Mouse (Mus musculus) kidney, embryonic 14.5 days (tissue): ENCODE results near the gene Cnnm4. TPM values are rescaled to one million over a fixed set of nuclear protein-coding genes. Genes with fewer than 3 reads are reported as not detected.

Experiments
- ATAC-seq: fragments of 200-750 bp; cut with Nextera tagmentation; 2 replicates; pipeline ENCODE4 v1.8.0; 2017; ENCODE audit warnings: moderate number of reproducible peaks, mild to moderate bottlenecking, moderate TSS enrichment, moderate library complexity; ENCODE audit not compliant: low FRiP score, low TSS enrichment
- H3K27ac ChIP-seq: fragments of 300-500 bp; sonication (generic); 2 replicates; pipeline ENCODE4 v1.5.1; 2014; ENCODE audit warnings: low read depth, mild to moderate bottlenecking, low read length, moderate library complexity, mixed read lengths
- H3K27me3 ChIP-seq: fragments of 300-500 bp; sonication (generic); 2 replicates; pipeline ENCODE4 v1.6.1; 2014; ENCODE audit warnings: mild to moderate bottlenecking, low read length; ENCODE audit not compliant: control insufficient read depth, insufficient read depth
- H3K36me3 ChIP-seq: fragments of 300-500 bp; sonication (generic); 2 replicates; pipeline ENCODE4 v1.6.1; 2014; ENCODE audit warnings: low read length, mixed read lengths; ENCODE audit not compliant: control insufficient read depth, insufficient read depth
- H3K4me1 ChIP-seq: fragments of 300-500 bp; sonication (generic); 2 replicates; pipeline ENCODE4 v1.6.1; 2014; ENCODE audit warnings: low read length, mixed read lengths; ENCODE audit not compliant: control insufficient read depth, insufficient read depth
- H3K4me2 ChIP-seq: fragments of 300-500 bp; sonication (generic); replicated peaks from 2 replicates; pipeline ENCODE4 v1.6.1; 2014; ENCODE audit warnings: low read depth, mild to moderate bottlenecking, low read length
- H3K4me3 ChIP-seq: fragments of 300-500 bp; sonication (generic); 2 replicates; pipeline ENCODE4 v1.5.1; 2014; ENCODE audit warnings: mild to moderate bottlenecking, low read length
- H3K9ac ChIP-seq: fragments of 300-500 bp; sonication (generic); 2 replicates; pipeline ENCODE4 v1.6.1; 2014; ENCODE audit warnings: low read depth, mild to moderate bottlenecking, low read length, moderate library complexity
- H3K9me3 ChIP-seq: fragments of 300-500 bp; sonication (generic); 2 replicates; pipeline ENCODE4 v1.6.1; 2016; ENCODE audit warnings: low read length; ENCODE audit not compliant: control insufficient read depth
- WGBS: fragments of 180-500 bp; shearing (Covaris S2); extraction: QIAGEN DNeasy Blood & Tissue Kit; methylation state at CpG from one replicate; pipeline ENCODE4 v1.1.7; 2014; 5-methylcytosine and 5-hydroxymethylcytosine counted together
- polyA plus RNA-seq: library from polyadenylated mRNA; unstranded; fragments of >200 nt; fragmentation: Nextera tagmentation; extraction: Ambion mirVana; gene quantifications from 2 replicates; pipeline ENCODE4 v1.2.1, GENCODE M21; 2014

Cnnm4 gene
- polyA plus RNA-seq, 1 experiment from 2014 or later = 13.1 TPM

DNA sequence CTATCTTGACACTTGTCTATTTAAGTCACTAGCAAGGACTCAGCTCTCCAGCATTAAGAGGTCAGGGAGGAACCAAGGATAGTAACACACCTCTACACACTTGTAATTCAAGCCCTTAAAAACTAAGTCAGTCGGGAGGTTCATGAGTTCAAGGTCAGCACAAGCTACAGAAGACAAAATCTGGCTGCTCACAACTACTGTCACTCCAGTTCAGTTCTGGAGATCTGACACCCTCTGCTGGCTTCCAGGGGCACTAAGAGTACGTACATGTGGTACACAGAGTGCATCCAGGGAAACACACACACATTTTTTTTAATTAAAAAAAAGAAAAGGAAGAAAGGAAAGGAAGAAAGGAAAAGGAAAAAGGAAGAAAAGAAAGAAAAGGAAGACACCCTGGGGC is 25.3 kb downstream of the Cnnm4 start:
- Histone ChIP-seq H3K9me3 (no peaks in the 10 kb centered on the region), H3K36me3 (peaks cover 14% of the 10 kb centered on the region; the same call in 1 of the 2 replicates), H3K9ac (no peak overlapping the region), H3K27ac (no peak overlapping the region), H3K4me3 (no peak overlapping the region), H3K4me2 (no peak overlapping the region), H3K4me1 (peaks cover 5% of the 10 kb centered on the region), H3K27me3 (no peaks in the 10 kb centered on the region)
- no peak for ATAC-seq
- WGBS = 32% methylated on average over 2 of the region's 2 CpGs

GRCm38 (mm10) chr1:36497312-36497711 is 25.9 kb downstream of the Cnnm4 start:
- no peak overlapping the region for H3K27ac ChIP-seq
- peaks cover 14% of the 10 kb centered on the region; the same call in 1 of the 2 replicates for H3K36me3 ChIP-seq
- H3K4me1 ChIP-seq = peaks cover 1% of the 10 kb centered on the region
- WGBS = 75% methylated on average over 2 of the region's 2 CpGs
- H3K9me3 ChIP-seq = no peaks in the 10 kb centered on the region
- H3K9ac ChIP-seq = no peak overlapping the region
- ATAC-seq = no peak
- H3K4me3 ChIP-seq = no peak overlapping the region
- H3K27me3 ChIP-seq = no peaks in the 10 kb centered on the region
- no peak overlapping the region for H3K4me2 ChIP-seq

- no peaks in the 10 kb centered on the region for H3K9me3 ChIP-seq
- H3K36me3 ChIP-seq = peaks cover 20% of the 10 kb centered on the region; the same call in 1 of the 2 replicates
- no peaks in the 10 kb centered on the region for H3K27me3 ChIP-seq
- ATAC-seq = peak; percentile 54; the same call in 1 of the 2 replicates
- no peak overlapping the region for H3K4me2 ChIP-seq
- H3K27ac ChIP-seq = no peak overlapping the region
- 9% methylated on average over 3 of the region's 3 CpGs for whole genome bisulfite sequencing
- no peak overlapping the region for H3K9ac ChIP-seq
- no peak overlapping the region for H3K4me3 ChIP-seq
- no peaks in the 10 kb centered on the region for H3K4me1 ChIP-seq
Measured at GRCm38 (mm10) chr1:36501261-36501660, 29.8 kb downstream of the Cnnm4 start.

DNA sequence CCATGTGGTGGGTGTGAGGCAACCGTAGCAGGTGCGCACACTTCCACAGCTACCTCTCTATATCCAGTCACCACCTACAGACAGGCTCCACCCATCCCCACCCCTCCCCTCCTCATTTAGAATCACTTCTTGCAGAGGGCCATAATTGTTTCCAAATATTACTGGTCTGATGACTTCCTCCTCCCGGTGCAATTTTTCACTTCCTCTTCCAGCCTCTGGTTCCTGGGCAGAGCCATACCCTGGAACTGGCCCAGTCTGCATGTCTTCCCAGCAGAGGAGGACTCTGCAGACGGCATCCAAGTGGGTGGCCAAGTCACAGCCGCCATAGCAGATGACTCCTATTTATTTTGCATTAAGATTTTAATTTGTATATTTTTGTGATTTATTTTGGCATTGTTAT is 36.8 kb downstream of the Cnnm4 start:
- Histone ChIP-seq H3K4me1 (peaks cover 3% of the 10 kb centered on the region), H3K9ac (no peak overlapping the region), H3K36me3 (peaks cover 19% of the 10 kb centered on the region), H3K27me3 (no peaks in the 10 kb centered on the region), H3K4me2 (no peak overlapping the region), H3K4me3 (no peak overlapping the region), H3K9me3 (no peaks in the 10 kb centered on the region), H3K27ac (no peak overlapping the region)
- ATAC-seq = no peak
- 83% methylated on average over 5 of the region's 5 CpGs for WGBS

GRCm38 (mm10) chr1:36511289-36512021 is 40.0 kb downstream of the Cnnm4 start, which contains the start of gene Cnnm3:
TSS of gene Cnnm3 (plus strand) at chr1:36511867.
- Histone ChIP-seq H3K4me2 (peak within 1 kb of the TSS; percentile 69), H3K4me1 (peaks cover 18% of the 10 kb centered on the region), H3K9me3 (no peaks in the 10 kb centered on the region), H3K27me3 (no peaks in the 10 kb centered on the region), H3K36me3 (peaks cover 13% of the 10 kb centered on the region), H3K27ac (peak within 1 kb of the TSS; percentile 98), H3K4me3 (peak within 1 kb of the TSS; percentile 92), H3K9ac (peak within 1 kb of the TSS; percentile 89)
- peak; percentile 99 for ATAC-seq
- 2% methylated on average over 42 of the region's 51 CpGs for WGBS

GRCm38 (mm10) chr1:36512089-36512965 is 40.9 kb downstream of the Cnnm4 start:
- Histone ChIP-seq H3K36me3 (peaks cover 10% of the 10 kb centered on the region), H3K9me3 (no peaks in the 10 kb centered on the region), H3K4me1 (peaks cover 18% of the 10 kb centered on the region), H3K27ac (peak overlapping the region; percentile 98), H3K4me3 (peak overlapping the region; percentile 92), H3K27me3 (no peaks in the 10 kb centered on the region), H3K4me2 (peak overlapping the region; percentile 69), H3K9ac (peak overlapping the region; percentile 89)
- peak; percentile 72 for ATAC-seq
- under 1% methylated on average over 77 of the region's 126 CpGs for WGBS

DNA sequence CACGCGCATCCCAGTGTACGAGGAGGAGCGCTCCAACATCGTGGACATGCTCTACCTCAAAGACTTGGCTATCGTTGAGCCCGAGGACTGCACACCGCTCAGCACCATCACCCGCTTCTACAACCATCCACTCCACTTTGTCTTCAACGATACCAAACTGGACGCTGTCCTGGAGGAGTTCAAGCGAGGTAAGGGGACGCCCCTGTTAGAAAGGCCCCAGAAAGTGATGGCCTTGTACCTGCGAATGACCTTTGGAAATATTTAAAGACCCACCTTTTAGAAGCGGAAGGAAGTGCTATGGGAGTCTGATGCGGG is 41.5 kb downstream of the Cnnm4 start:
- ATAC-seq = no peak

DNA sequence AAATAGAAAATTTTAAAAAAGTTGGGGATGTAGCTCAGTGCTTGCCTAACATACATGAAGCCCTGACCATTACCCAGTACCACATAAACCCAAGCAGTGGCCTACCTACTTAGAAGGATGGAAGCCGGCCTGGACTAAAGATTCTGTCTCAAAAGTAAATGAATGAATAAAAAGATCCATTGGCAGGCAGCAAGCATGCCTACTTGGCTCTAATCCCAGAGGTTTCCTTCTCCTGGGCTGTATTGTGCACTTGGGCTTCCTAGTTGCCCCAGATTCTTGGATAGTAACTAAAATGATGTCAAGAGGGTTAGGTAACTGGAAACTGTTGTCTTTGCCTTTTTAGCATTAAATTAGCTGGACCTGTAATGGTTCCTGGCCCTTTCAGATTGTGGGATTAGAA is 41.9 kb downstream of the Cnnm4 start:
- peaks cover 18% of the 10 kb centered on the region for H3K4me1 ChIP-seq
- WGBS = 15% methylated on average over 1 of the region's 1 CpGs
- H3K9me3 ChIP-seq = no peaks in the 10 kb centered on the region
- H3K9ac ChIP-seq = peak overlapping the region; percentile 89
- H3K4me2 ChIP-seq = peak overlapping the region; percentile 69
- peak overlapping the region; percentile 92 for H3K4me3 ChIP-seq
- no peaks in the 10 kb centered on the region for H3K27me3 ChIP-seq
- H3K27ac ChIP-seq = no peak overlapping the region
- 0 out of 2 replicates have a peak, but pooled peaks cover 6% of the 10 kb centered on the region for H3K36me3 ChIP-seq
- ATAC-seq = no peak

More for the DNA sequence above, 41.5 kb downstream of the Cnnm4 start:
- Histone ChIP-seq H3K27me3 (no peaks in the 10 kb centered on the region), H3K4me2 (peak overlapping the region; percentile 69), H3K4me3 (peak overlapping the region; percentile 92), H3K36me3 (peaks cover 6% of the 10 kb centered on the region; the same call in 1 of the 2 replicates), H3K27ac (peak overlapping the region; percentile 78; the same call in 1 of the 2 replicates), H3K4me1 (peaks cover 18% of the 10 kb centered on the region), H3K9me3 (no peaks in the 10 kb centered on the region), H3K9ac (peak overlapping the region; percentile 89)
- WGBS = under 1% methylated on average over 16 of the region's 16 CpGs
